Mouse (Mus musculus) ES-E14 (cell line): ENCODE measurements around the gene Rasd1.

ENCODE experiments used
- CHD2 ChIP-seq: IDR thresholded peaks from 2 replicates; pipeline ENCODE4 v1.6.1; 2014; ENCODE audit warnings: mild to moderate bottlenecking, low read depth, low read length, inconsistent platforms
- MAFK ChIP-seq: IDR thresholded peaks from 2 replicates; pipeline ENCODE4 v1.6.1; 2014; ENCODE audit warnings: mild to moderate bottlenecking, low read depth, low read length, inconsistent platforms; ENCODE audit not compliant: insufficient read depth

DNA sequence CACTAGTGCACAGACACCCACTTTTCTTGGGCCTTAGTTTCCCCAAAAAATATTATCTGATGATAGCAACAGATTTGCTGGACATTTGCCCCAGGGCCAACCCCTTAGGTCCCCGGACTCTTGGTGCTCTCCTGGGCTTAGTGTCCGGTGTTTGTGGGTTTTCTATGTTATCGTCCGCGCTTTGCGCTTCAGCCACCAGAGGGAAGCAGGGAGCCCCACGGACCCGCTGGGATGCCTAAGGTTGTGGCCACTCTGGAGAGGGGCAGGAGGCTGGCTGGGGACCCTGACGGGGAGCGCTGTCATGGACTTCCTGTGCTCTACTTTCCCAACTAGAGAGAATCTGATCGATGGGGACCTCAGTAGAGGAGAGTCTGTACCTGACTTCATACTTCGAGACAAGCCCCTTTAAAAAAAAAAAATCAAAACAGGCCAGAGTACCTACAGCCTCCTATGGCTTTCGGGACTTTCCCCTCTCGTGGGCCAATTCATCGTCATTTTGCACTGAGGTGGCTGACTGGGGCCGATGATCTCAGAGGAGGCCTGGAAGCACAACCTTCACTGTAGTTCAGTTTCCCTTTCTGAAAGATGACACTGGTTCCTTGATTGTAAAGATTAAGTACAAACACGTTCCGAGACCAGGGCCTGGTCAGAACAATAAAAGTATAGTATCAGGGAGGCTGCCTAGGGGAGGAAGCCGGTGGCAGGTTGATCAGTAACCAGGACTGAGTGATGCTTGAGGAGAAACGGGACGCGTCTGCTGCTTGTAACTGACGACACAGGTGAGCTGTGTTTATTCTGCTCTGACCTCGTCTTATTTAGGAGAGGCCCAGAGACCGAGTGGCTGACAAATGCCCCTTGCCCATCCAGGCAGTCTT is 720 bp upstream of the Rasd1 start:
- no peak for TF ChIP-seq CHD2
- TF ChIP-seq MAFK = no peak
